Mouse (Mus musculus): ENCODE measurements around the gene Ccl28. TPM values are rescaled to one million over a fixed set of nuclear protein-coding genes. Genes with fewer than 3 reads are reported as not detected.

Gene Ccl28
- polyA plus RNA-seq, 1 experiment from 2014 or later = 0.57 TPM

- ATAC-seq = peak; percentile 96
- WGBS = 6% methylated on average over 21 of the region's 33 CpGs
- H3K36me3 ChIP-seq = no peaks in the 10 kb centered on the region
- peak overlapping the region; percentile 51 for H3K9ac ChIP-seq (replicated peaks)
- peak overlapping the region; percentile 39; the same call in 1 of the 2 replicates for H3K27ac ChIP-seq
- H3K4me3 ChIP-seq (replicated peaks) = peak overlapping the region; percentile 48
- no peaks in the 10 kb centered on the region; the same call in 1 of the 2 replicates for H3K27me3 ChIP-seq
- no peaks in the 10 kb centered on the region for H3K9me3 ChIP-seq
- no peaks in the 10 kb centered on the region for H3K4me1 ChIP-seq (replicated peaks)
- H3K4me2 ChIP-seq (replicated peaks) = peak overlapping the region; percentile 58
Measured at GRCm38 (mm10) chr13:119631482-119632155, 8.0 kb downstream of the Ccl28 start.

GRCm38 (mm10) chr13:119632156-119632548 is 8.5 kb downstream of the Ccl28 start:
- H3K27ac ChIP-seq = no peak overlapping the region
- ATAC-seq = peak; percentile 28; the same call in 1 of the 2 replicates
- H3K27me3 ChIP-seq = no peaks in the 10 kb centered on the region; the same call in 1 of the 2 replicates
- 87% methylated on average over 4 of the region's 4 CpGs for WGBS
- no peaks in the 10 kb centered on the region for H3K9me3 ChIP-seq
- no peak overlapping the region for H3K9ac ChIP-seq (replicated peaks)
- peak overlapping the region; percentile 58; the same call in 1 of the 2 replicates for H3K4me2 ChIP-seq (replicated peaks)
- no peaks in the 10 kb centered on the region for H3K4me1 ChIP-seq (replicated peaks)
- H3K4me3 ChIP-seq (replicated peaks) = peak overlapping the region; percentile 48; the same call in 1 of the 2 replicates
- no peaks in the 10 kb centered on the region for H3K36me3 ChIP-seq

GRCm38 (mm10) chr13:119635496-119635895 is 11.9 kb downstream of the Ccl28 start:
- H3K27me3 ChIP-seq = no peaks in the 10 kb centered on the region; the same call in 1 of the 2 replicates
- no peaks in the 10 kb centered on the region for H3K36me3 ChIP-seq
- no peak overlapping the region for H3K9ac ChIP-seq (replicated peaks)
- H3K27ac ChIP-seq = no peak overlapping the region
- ATAC-seq = no peak
- no peak overlapping the region for H3K4me3 ChIP-seq (replicated peaks)
- 80% methylated on average over 2 of the region's 2 CpGs for WGBS
- H3K4me1 ChIP-seq (replicated peaks) = no peaks in the 10 kb centered on the region
- no peaks in the 10 kb centered on the region for H3K9me3 ChIP-seq
- H3K4me2 ChIP-seq (replicated peaks) = no peak overlapping the region

GRCm38 (mm10) chr13:119637837-119638236 is 14.2 kb downstream of the Ccl28 start:
- no peaks in the 10 kb centered on the region for H3K4me1 ChIP-seq (replicated peaks)
- H3K4me2 ChIP-seq (replicated peaks) = no peak overlapping the region
- H3K4me3 ChIP-seq (replicated peaks) = no peak overlapping the region

GRCm38 (mm10) chr13:119638449-119638848 is 14.8 kb downstream of the Ccl28 start:
- no peak overlapping the region for H3K9ac ChIP-seq (replicated peaks)
- H3K27me3 ChIP-seq = no peaks in the 10 kb centered on the region; the same call in 1 of the 2 replicates
- no peak overlapping the region for H3K4me3 ChIP-seq (replicated peaks)
- H3K4me2 ChIP-seq (replicated peaks) = no peak overlapping the region
- ATAC-seq = no peak
- no peaks in the 10 kb centered on the region for H3K9me3 ChIP-seq
- H3K27ac ChIP-seq = no peak overlapping the region
- no peaks in the 10 kb centered on the region for H3K36me3 ChIP-seq
- no peaks in the 10 kb centered on the region for H3K4me1 ChIP-seq (replicated peaks)
- WGBS = 92% methylated on average over 5 of the region's 5 CpGs

More at GRCm38 (mm10) chr13:119637837-119638236, 14.2 kb downstream of the Ccl28 start:
- Histone ChIP-seq H3K9me3 (no peaks in the 10 kb centered on the region), H3K36me3 (no peaks in the 10 kb centered on the region), H3K27me3 (no peaks in the 10 kb centered on the region; the same call in 1 of the 2 replicates), H3K27ac (no peak overlapping the region), H3K9ac (replicated peaks) (no peak overlapping the region)
- 83% methylated on average over 4 of the region's 4 CpGs for WGBS
- ATAC-seq = no peak

GRCm38 (mm10) chr13:119639302-119639701 is 15.7 kb downstream of the Ccl28 start:
- Histone ChIP-seq H3K27me3 (no peaks in the 10 kb centered on the region), H3K9ac (replicated peaks) (no peak overlapping the region), H3K36me3 (no peaks in the 10 kb centered on the region), H3K4me1 (replicated peaks) (no peaks in the 10 kb centered on the region), H3K9me3 (no peaks in the 10 kb centered on the region), H3K27ac (no peak overlapping the region), H3K4me2 (replicated peaks) (no peak overlapping the region), H3K4me3 (replicated peaks) (no peak overlapping the region)
- no peak for ATAC-seq
- 77% methylated on average over 5 of the region's 5 CpGs for WGBS

GRCm38 (mm10) chr13:119640504-119640903 is 16.9 kb downstream of the Ccl28 start:
- no peaks in the 10 kb centered on the region for H3K27me3 ChIP-seq
- H3K9me3 ChIP-seq = no peaks in the 10 kb centered on the region
- no peak overlapping the region for H3K27ac ChIP-seq
- WGBS = 45% methylated on average over 4 of the region's 4 CpGs
- no peaks in the 10 kb centered on the region for H3K36me3 ChIP-seq
- H3K4me2 ChIP-seq (replicated peaks) = no peak overlapping the region
- H3K4me3 ChIP-seq (replicated peaks) = no peak overlapping the region
- ATAC-seq = no peak
- H3K9ac ChIP-seq (replicated peaks) = no peak overlapping the region
- H3K4me1 ChIP-seq (replicated peaks) = no peaks in the 10 kb centered on the region

GRCm38 (mm10) chr13:119641145-119641544 is 17.5 kb downstream of the Ccl28 start:
- Histone ChIP-seq H3K9me3 (no peaks in the 10 kb centered on the region), H3K27me3 (no peaks in the 10 kb centered on the region), H3K4me3 (replicated peaks) (no peak overlapping the region), H3K27ac (no peak overlapping the region), H3K9ac (replicated peaks) (no peak overlapping the region), H3K4me1 (replicated peaks) (no peaks in the 10 kb centered on the region), H3K4me2 (replicated peaks) (no peak overlapping the region), H3K36me3 (no peaks in the 10 kb centered on the region)
- WGBS = 86% methylated on average over 7 of the region's 7 CpGs
- ATAC-seq = no peak

- ATAC-seq = no peak
- Histone ChIP-seq H3K36me3 (no peaks in the 10 kb centered on the region), H3K27ac (no peak overlapping the region), H3K4me3 (replicated peaks) (no peak overlapping the region), H3K9ac (replicated peaks) (no peak overlapping the region), H3K4me2 (replicated peaks) (no peak overlapping the region), H3K4me1 (replicated peaks) (no peaks in the 10 kb centered on the region), H3K9me3 (no peaks in the 10 kb centered on the region), H3K27me3 (no peaks in the 10 kb centered on the region)
- WGBS = 70% methylated on average over 5 of the region's 5 CpGs
Measured at GRCm38 (mm10) chr13:119644769-119645168, 21.1 kb downstream of the Ccl28 start.

- Histone ChIP-seq H3K4me1 (replicated peaks) (no peaks in the 10 kb centered on the region), H3K9ac (replicated peaks) (no peak overlapping the region), H3K9me3 (no peaks in the 10 kb centered on the region), H3K4me3 (replicated peaks) (no peak overlapping the region), H3K27me3 (no peaks in the 10 kb centered on the region), H3K27ac (no peak overlapping the region), H3K36me3 (no peaks in the 10 kb centered on the region), H3K4me2 (replicated peaks) (no peak overlapping the region)
- WGBS = 90% methylated on average over 1 of the region's 1 CpGs
- ATAC-seq = no peak
Measured at GRCm38 (mm10) chr13:119646511-119646910, 22.9 kb downstream of the Ccl28 start.

GRCm38 (mm10) chr13:119648891-119649698 is 25.5 kb downstream of the Ccl28 start:
- H3K9ac ChIP-seq (replicated peaks) = no peak overlapping the region
- 54% methylated on average over 15 of the region's 15 CpGs for WGBS

GRCm38 (mm10) chr13:119649699-119650046 is 26.1 kb downstream of the Ccl28 start:
- Histone ChIP-seq H3K4me2 (replicated peaks) (no peak overlapping the region), H3K9ac (replicated peaks) (no peak overlapping the region), H3K4me3 (replicated peaks) (no peak overlapping the region), H3K4me1 (replicated peaks) (no peaks in the 10 kb centered on the region), H3K36me3 (no peaks in the 10 kb centered on the region), H3K27ac (0 out of 2 replicates have a peak overlapping the region, but pooled peaks have one; percentile 19), H3K27me3 (no peaks in the 10 kb centered on the region), H3K9me3 (no peaks in the 10 kb centered on the region)
- WGBS = 90% methylated on average over 1 of the region's 1 CpGs
- ATAC-seq = no peak

More at GRCm38 (mm10) chr13:119648891-119649698, 25.5 kb downstream of the Ccl28 start:
- H3K36me3 ChIP-seq = no peaks in the 10 kb centered on the region
- peak; percentile 14; the same call in 1 of the 2 replicates for ATAC-seq
- no peaks in the 10 kb centered on the region for H3K9me3 ChIP-seq
- no peak overlapping the region for H3K4me3 ChIP-seq (replicated peaks)
- H3K4me1 ChIP-seq (replicated peaks) = no peaks in the 10 kb centered on the region
- 0 out of 2 replicates have a peak overlapping the region, but pooled peaks have one; percentile 19 for H3K27ac ChIP-seq
- 0 out of 2 replicates have a peak overlapping the region, but pooled peaks have one; percentile 22 for H3K4me2 ChIP-seq (replicated peaks)
- H3K27me3 ChIP-seq = no peaks in the 10 kb centered on the region

All from midbrain, embryonic 13.5 days (tissue).